Mouse (Mus musculus) ES-E14 (cell line): Measurements from ENCODE around the gene Ube2z. TPM values are rescaled to one million over a fixed set of nuclear protein-coding genes. Genes with fewer than 3 reads are reported as not detected.

Experiments
- DNase-seq: peaks from one replicate; pipeline ENCODE4 v3.0.0-alpha.2; 2013; ENCODE audit warnings: low read depth, low spot score
- H3K27ac ChIP-seq: 2 replicates; pipeline ENCODE4 v1.5.1; 2012; ENCODE audit warnings: low read depth, mild to moderate bottlenecking, low read length, moderate library complexity, mixed read lengths; ENCODE audit not compliant: poor library complexity, insufficient read depth, severe bottlenecking
- H3K36me3 ChIP-seq: 2 replicates; pipeline ENCODE4 v1.6.1; 2012; ENCODE audit warnings: mild to moderate bottlenecking, low read length, moderate library complexity, mixed read lengths; ENCODE audit not compliant: control insufficient read depth, poor library complexity, insufficient read depth, severe bottlenecking
- H3K4me1 ChIP-seq, 2 experiments: fragments of 150-350 bp in 1 of 2; sonication (generic) in 1 of 2; 2 replicates each; pipeline ENCODE4 v1.6.1; 2012; ENCODE audit warnings: low read length in 2 of 2, mild to moderate bottlenecking in 1 of 2, mixed read lengths in 1 of 2; ENCODE audit not compliant: control insufficient read depth in 2 of 2, insufficient read depth in 2 of 2, poor library complexity in 1 of 2
- H3K4me3 ChIP-seq, 2 experiments: fragments of 150-350 bp in 1 of 2; sonication (generic) in 1 of 2; 2 replicates each; pipeline ENCODE4 v1.5.1; 2012; ENCODE audit warnings: low read length in 2 of 2, low read depth in 1 of 2, mild to moderate bottlenecking in 1 of 2, mixed read lengths in 1 of 2; ENCODE audit not compliant: insufficient read depth in 1 of 2, poor library complexity in 1 of 2, severe bottlenecking in 1 of 2
- H3K9ac ChIP-seq: 2 replicates; pipeline ENCODE4 v1.6.1; 2012; ENCODE audit warnings: low read depth, mild to moderate bottlenecking, low read length, mixed read lengths; ENCODE audit not compliant: poor library complexity, insufficient read depth, severe bottlenecking
- H3K9me3 ChIP-seq: fragments of 150-350 bp; sonication (generic); 2 replicates; pipeline ENCODE4 v1.6.1; 2012; ENCODE audit warnings: low read depth, mild to moderate bottlenecking, low read length; ENCODE audit not compliant: control insufficient read depth, insufficient read depth
- CHD2 ChIP-seq: IDR thresholded peaks from 2 replicates; pipeline ENCODE4 v1.6.1; 2014; ENCODE audit warnings: mild to moderate bottlenecking, low read depth, low read length, inconsistent platforms
- HCFC1 ChIP-seq: IDR thresholded peaks from 2 replicates; pipeline ENCODE4 v1.6.1; 2012; ENCODE audit warnings: low read length, inconsistent platforms, borderline replicate concordance; ENCODE audit not compliant: insufficient read depth
- MAFK ChIP-seq: IDR thresholded peaks from 2 replicates; pipeline ENCODE4 v1.6.1; 2014; ENCODE audit warnings: mild to moderate bottlenecking, low read depth, low read length, inconsistent platforms; ENCODE audit not compliant: insufficient read depth
- ZC3H11A ChIP-seq: IDR thresholded peaks from 2 replicates; pipeline ENCODE4 v1.6.1; 2012; ENCODE audit warnings: low read depth, mild to moderate bottlenecking, inconsistent platforms, low read length, borderline replicate concordance
- ZNF384 ChIP-seq: IDR thresholded peaks from 2 replicates; pipeline ENCODE4 v1.6.1; 2012; ENCODE audit warnings: low read depth, low read length, inconsistent platforms
- in situ Hi-C, 2 experiments: fragments of 600-800 bp; cut with MboI; formaldehyde crosslinking; loops; one replicate each; pipeline ENCODE4 v1.15.1; 2025; ENCODE audit warnings: low sequenced_read_pairs in 2 of 2, inconsistent platforms in 1 of 2; ENCODE audit not compliant: unreplicated experiment in 2 of 2
- total RNA-seq: library from RNA; depleted of rRNA; stranded (reverse); fragments of 300-350 nt; gene quantifications from 2 replicates; pipeline ENCODE4 v1.2.3, GENCODE M21; 2012

The Ube2z gene
- total RNA-seq, 1 experiment, result 75.9 TPM

DNA sequence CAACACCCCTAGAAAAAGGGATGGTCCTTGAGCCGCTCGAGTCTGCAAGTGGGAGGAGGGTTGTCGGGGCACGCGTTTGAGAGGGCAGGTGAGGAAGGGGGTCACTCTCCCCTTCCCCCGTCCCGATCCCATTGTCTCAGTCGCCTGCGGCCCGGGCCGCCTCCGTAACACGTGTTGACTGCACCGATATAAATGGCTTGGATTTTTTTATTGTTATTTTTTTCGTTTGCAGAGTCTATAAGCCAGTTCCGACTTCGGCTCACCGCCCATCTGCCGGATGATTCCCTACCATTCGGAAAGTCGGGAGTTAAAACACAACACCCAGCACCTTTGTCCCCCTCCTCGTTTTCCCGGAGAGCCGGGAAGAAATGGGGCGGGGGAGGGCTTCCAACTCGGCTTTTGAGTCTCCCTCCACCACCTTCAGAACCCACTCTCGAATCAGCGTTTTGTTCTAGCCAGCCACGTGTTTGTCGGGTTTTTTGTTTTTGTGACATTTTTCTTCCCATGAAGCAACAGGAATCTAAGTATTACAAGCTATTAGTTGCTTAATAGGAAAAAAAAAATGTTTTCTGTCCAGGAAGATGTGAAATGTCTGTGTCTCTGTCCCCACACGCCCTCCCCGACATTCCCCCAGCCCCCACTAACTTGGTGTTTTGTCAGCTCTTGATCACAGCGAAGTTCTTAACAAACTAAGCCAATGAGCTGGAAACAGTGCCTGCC is 57.5 kb downstream of the Ube2z start:
- Histone ChIP-seq H3K9ac (peak overlapping the region; percentile 94), H3K27ac (peak overlapping the region; percentile 98), H3K4me3 (peak overlapping the region; percentile 80 to 82), H3K4me1 (peaks cover 0 to 11% of the 10 kb centered on the region in 2 experiments; a peak in 2 of 4 replicates), H3K36me3 (peaks cover 3% of the 10 kb centered on the region; the same call in 1 of the 2 replicates), H3K9me3 (no peaks in the 10 kb centered on the region)
- in situ Hi-C loops, result no loop called here
- TF ChIP-seq CHD2, result 0 out of 2 replicates have a peak, but pooled peaks have one; percentile 14
- TF ChIP-seq HCFC1, result no peak
- DNase-seq, result no peak

DNA sequence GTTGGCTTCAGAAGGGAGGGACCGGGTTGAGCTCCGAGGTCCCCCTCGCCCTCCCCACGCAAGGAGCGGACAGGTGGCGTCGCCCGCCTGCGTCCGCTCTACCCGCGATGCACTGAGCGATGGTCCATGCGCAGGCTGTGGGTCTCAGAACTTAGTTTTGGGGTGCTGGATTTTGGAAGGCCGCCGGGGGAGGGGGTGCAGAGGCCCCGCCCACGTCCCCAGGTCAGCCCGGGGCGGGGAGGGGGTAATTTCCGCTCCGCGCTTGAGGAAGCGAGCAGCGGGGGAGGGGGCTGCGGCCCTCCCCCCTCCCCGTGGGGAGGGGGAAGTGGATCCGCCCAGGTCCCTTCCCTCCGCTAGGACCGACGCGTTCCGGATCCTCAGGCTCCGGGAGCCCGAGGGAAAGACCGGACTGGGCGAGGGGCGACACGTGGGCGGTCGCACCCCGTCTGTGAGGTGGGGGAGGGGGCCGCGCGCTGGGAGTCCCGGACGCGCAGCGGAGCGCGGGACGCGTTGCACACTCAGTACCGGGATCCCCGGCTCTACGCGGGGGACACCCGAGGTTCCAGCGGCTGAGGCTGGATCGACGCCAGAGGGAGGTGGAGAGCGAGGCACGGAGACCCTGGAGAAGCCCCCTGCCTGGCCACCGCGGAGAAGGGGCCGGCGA is 58.2 kb downstream of the Ube2z start:
- Histone ChIP-seq H3K9me3 (no peaks in the 10 kb centered on the region), H3K9ac (peak overlapping the region; percentile 96), H3K27ac (peak overlapping the region; percentile 98), H3K4me3 (peak overlapping the region; percentile 80 to 82), H3K36me3 (peaks cover 3% of the 10 kb centered on the region; the same call in 1 of the 2 replicates), H3K4me1 (peaks cover under 1 to 13% of the 10 kb centered on the region in 2 experiments; a peak in 3 of 4 replicates)
- TF ChIP-seq ZNF384 (no peak), CHD2 (no peak), ZC3H11A (no peak)
- in situ Hi-C loops, result no loop called here
- peak; percentile 92 for DNase-seq

DNA sequence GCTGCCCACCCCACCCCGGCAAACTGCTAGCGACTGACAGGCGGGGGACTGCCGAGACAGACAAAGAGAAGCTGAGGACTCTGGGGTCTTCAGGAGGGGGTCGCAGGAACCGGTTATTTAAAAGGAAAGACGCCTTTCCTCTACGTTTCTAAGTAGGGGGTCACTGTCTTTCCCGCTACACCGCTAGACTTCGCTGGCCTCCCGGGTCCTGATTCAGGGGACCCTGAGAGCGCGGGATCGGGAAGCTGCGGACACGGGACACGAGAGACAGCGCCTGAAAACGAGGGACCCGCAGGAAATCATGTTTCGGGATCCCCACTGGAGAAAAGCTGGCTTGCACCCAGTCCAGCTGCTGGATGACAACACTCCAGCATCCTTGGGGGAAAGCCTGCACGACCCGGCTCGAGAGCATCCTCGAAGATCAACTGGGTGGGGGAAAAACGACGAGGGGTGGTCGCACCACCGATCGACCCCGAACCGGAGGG is 58.8 kb downstream of the Ube2z start:
- Histone ChIP-seq H3K9ac (peak overlapping the region; percentile 96), H3K9me3 (no peaks in the 10 kb centered on the region), H3K36me3 (peaks cover 6% of the 10 kb centered on the region), H3K27ac (peak overlapping the region; percentile 98), H3K4me3 (peak overlapping the region; percentile 80 to 82), H3K4me1 (peaks cover 3 to 17% of the 10 kb centered on the region in 2 experiments; a peak in 3 of 4 replicates)
- in situ Hi-C loops, result no loop called here
- no peak for DNase-seq
- TF ChIP-seq MAFK (no peak), ZNF384 (no peak), ZC3H11A (no peak), HCFC1 (no peak), CHD2 (no peak)

DNA sequence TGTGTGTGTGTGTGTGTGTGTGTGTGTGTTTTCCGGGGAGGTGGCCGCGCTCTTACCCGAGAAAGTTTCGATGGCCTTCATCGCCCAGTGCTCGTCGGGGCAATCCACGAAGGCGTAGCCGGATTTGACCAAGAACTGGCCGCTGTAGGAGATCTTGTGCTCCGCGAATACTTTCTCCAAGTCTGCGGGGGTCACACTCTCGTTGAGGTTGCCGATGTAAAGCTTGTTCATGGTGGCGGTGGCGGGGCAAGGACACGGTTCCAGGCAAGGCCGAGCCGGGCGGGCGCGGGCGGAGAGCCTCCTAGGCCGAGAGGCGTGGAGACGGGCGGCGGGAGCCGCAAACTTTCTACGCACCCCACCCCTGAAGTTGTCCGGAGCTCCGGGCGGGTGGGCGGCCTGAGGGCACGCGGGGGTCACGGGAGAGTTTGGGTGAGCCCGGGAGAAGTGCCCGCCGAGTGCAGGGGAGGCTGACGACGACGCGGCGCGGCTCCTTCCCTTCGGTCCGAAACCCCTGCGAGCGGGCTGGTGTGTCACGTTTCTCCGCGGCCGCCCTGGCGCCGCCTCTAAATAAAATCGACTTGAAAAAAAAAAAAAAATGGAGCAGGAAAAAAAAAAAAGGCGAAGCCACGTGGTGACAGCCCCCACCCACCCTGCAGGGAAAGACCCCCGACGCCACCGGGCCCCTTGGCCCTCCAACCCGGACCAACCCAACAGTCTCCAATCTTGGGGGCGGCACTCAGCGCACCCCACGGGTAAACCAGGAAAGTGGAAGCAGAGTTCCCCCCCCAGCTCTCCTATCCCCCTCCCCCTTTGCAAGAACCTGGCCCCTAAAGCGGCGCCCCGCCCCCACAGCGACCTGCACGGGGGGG is 59.6 kb downstream of the Ube2z start, which contains the start of gene Igf2bp1:
TSS of gene Igf2bp1 (minus strand) at position 538 of the 869 bp plus-strand sequence.
- H3K9me3 ChIP-seq, result no peaks in the 10 kb centered on the region
- H3K27ac ChIP-seq, result peak within 1 kb of the TSS; percentile 98
- peak within 1 kb of the TSS; percentile 96 for H3K9ac ChIP-seq
- H3K4me1 ChIP-seq, result peaks cover 4 to 21% of the 10 kb centered on the region in 2 experiments; a peak in 3 of 4 replicates
- in situ Hi-C loops, result no loop called here
- DNase-seq, result no peak
- H3K36me3 ChIP-seq, result peaks cover 7% of the 10 kb centered on the region
- peak within 1 kb of the TSS; percentile 80 to 91 for H3K4me3 ChIP-seq
- peak; percentile 98 for TF ChIP-seq ZNF384
- TF ChIP-seq HCFC1, result 0 out of 2 replicates have a peak, but pooled peaks have one; percentile 7
- TF ChIP-seq MAFK, result no peak
- no peak for TF ChIP-seq ZC3H11A
- no peak for TF ChIP-seq CHD2
